Mouse (Mus musculus): ENCODE measurements around the gene Wdr74.

- TF ChIP-seq CTCF (IDR thresholded peaks at IDR 0.05; ENCODE audit: borderline replicate concordance, insufficient read depth, low read depth, low read length) (no peak), POLR2A (IDR thresholded peaks at IDR 0.05; ENCODE audit: borderline replicate concordance, insufficient read depth, low read length) (no peak)
These were observed 39.4 kb downstream of the Wdr74 start for GRCm38 (mm10) chr19:8774951-8775421.
